Mouse (Mus musculus) embryonic facial prominence, embryonic 11.5 days (tissue): ENCODE measurements around the gene Kpna4. TPM values are rescaled to one million over a fixed set of nuclear protein-coding genes. Genes with fewer than 3 reads are reported as not detected.
A peak's percentile ranks its signal among the peaks of the same experiment; 100 is the strongest.

Experiments
- ATAC-seq: fragments of 200-750 bp; cut with Nextera tagmentation; replicated peaks from 2 replicates; pipeline ENCODE4 v1.8.0; 2017; ENCODE audit warnings: low read depth; ENCODE audit not compliant: insufficient number of reproducible peaks, low FRiP score, low TSS enrichment
- DNase-seq: peaks from one replicate; pipeline ENCODE4 v3.0.0-alpha.2; 2015; ENCODE audit warnings: low spot score
- H3K27ac ChIP-seq: fragments of 300-500 bp; sonication (generic); replicated peaks from 2 replicates; pipeline ENCODE4 v1.5.1; 2014; ENCODE audit warnings: mild to moderate bottlenecking, low read depth, low read length, control low read depth
- H3K27me3 ChIP-seq: fragments of 300-500 bp; sonication (generic); 2 replicates; pipeline ENCODE4 v1.6.1; 2014; ENCODE audit warnings: mild to moderate bottlenecking, low read length, moderate library complexity, mixed read lengths; ENCODE audit not compliant: control insufficient read depth, insufficient read depth
- H3K36me3 ChIP-seq: fragments of 300-500 bp; sonication (generic); replicated peaks from 2 replicates; pipeline ENCODE4 v1.6.1; 2014; ENCODE audit warnings: low read depth, mild to moderate bottlenecking, low read length, moderate library complexity, mixed read lengths; ENCODE audit not compliant: control insufficient read depth, insufficient read depth
- H3K4me1 ChIP-seq: fragments of 300-500 bp; sonication (generic); 2 replicates; pipeline ENCODE4 v1.6.1; 2014; ENCODE audit warnings: low read length, mixed read lengths; ENCODE audit not compliant: control insufficient read depth, insufficient read depth
- H3K4me2 ChIP-seq: fragments of 300-500 bp; sonication (generic); 2 replicates; pipeline ENCODE4 v1.6.1; 2014; ENCODE audit warnings: low read depth, mild to moderate bottlenecking, control low read depth, low read length, moderate library complexity
- H3K4me3 ChIP-seq: fragments of 300-500 bp; sonication (generic); 2 replicates; pipeline ENCODE4 v1.5.1; 2014; ENCODE audit warnings: low read depth, low read length, control low read depth
- H3K9ac ChIP-seq: fragments of 300-500 bp; sonication (generic); replicated peaks from 2 replicates; pipeline ENCODE4 v1.6.1; 2014; ENCODE audit warnings: mild to moderate bottlenecking, control low read depth, low read length
- H3K9me3 ChIP-seq: fragments of 300-500 bp; sonication (generic); replicated peaks from 2 replicates; pipeline ENCODE4 v1.6.1; 2016; ENCODE audit warnings: mild to moderate bottlenecking, low read length, inconsistent platforms, mixed read lengths; ENCODE audit not compliant: control insufficient read depth
- WGBS: fragments of 180-500 bp; shearing (Covaris S2); extraction: QIAGEN DNeasy Blood & Tissue Kit; methylation state at CpG from one replicate; pipeline ENCODE4 v1.1.7; 2014; 5-methylcytosine and 5-hydroxymethylcytosine counted together
- polyA plus RNA-seq: library from polyadenylated mRNA; unstranded; fragments of >200 nt; fragmentation: Nextera tagmentation; extraction: Ambion mirVana; gene quantifications from 2 replicates; pipeline ENCODE4 v1.2.1, GENCODE M21; 2014

Kpna4 gene
- polyA plus RNA-seq, 1 experiment from 2014 or later: 51.3 TPM

- Histone ChIP-seq H3K4me3 (no peak overlapping the region), H3K4me2 (no peak overlapping the region), H3K9me3 (no peaks in the 10 kb centered on the region), H3K27ac (no peak overlapping the region), H3K36me3 (no peaks in the 10 kb centered on the region; the same call in 1 of the 2 replicates), H3K9ac (no peak overlapping the region), H3K27me3 (no peaks in the 10 kb centered on the region), H3K4me1 (no peaks in the 10 kb centered on the region)
- WGBS: 93% methylated on average over 7 of the region's 7 CpGs
- DNase-seq: no peak
- no peak for ATAC-seq
Measured at GRCm38 (mm10) chr3:69094456-69094855, 32.5 kb downstream of the Kpna4 start.

GRCm38 (mm10) chr3:69064005-69064404 lies 62.9 kb downstream of the Kpna4 start:
- H3K4me1 ChIP-seq: no peaks in the 10 kb centered on the region
- no peak overlapping the region for H3K4me3 ChIP-seq
- no peak overlapping the region for H3K4me2 ChIP-seq
- no peaks in the 10 kb centered on the region for H3K9me3 ChIP-seq
- ATAC-seq: no peak
- H3K9ac ChIP-seq: no peak overlapping the region
- peak; percentile 67 for DNase-seq
- 62% methylated on average over 1 of the region's 1 CpGs for WGBS
- no peaks in the 10 kb centered on the region for H3K36me3 ChIP-seq
- no peak overlapping the region for H3K27ac ChIP-seq
- no peaks in the 10 kb centered on the region for H3K27me3 ChIP-seq

GRCm38 (mm10) chr3:69062764-69063163 lies 64.1 kb downstream of the Kpna4 start:
- Histone ChIP-seq H3K4me1 (no peaks in the 10 kb centered on the region), H3K9me3 (no peaks in the 10 kb centered on the region), H3K4me3 (no peak overlapping the region), H3K36me3 (no peaks in the 10 kb centered on the region), H3K27me3 (no peaks in the 10 kb centered on the region), H3K9ac (no peak overlapping the region), H3K4me2 (no peak overlapping the region), H3K27ac (no peak overlapping the region)
- ATAC-seq: no peak
- 96% methylated on average over 1 of the region's 1 CpGs for WGBS
- DNase-seq: no peak

- Histone ChIP-seq H3K36me3 (no peaks in the 10 kb centered on the region), H3K9me3 (no peaks in the 10 kb centered on the region)
- WGBS: 90% methylated on average over 4 of the region's 4 CpGs
Measured at GRCm38 (mm10) chr3:69060672-69061071, 66.2 kb downstream of the Kpna4 start.

GRCm38 (mm10) chr3:69055871-69056270 lies 71.0 kb downstream of the Kpna4 start:
- DNase-seq: no peak

More at GRCm38 (mm10) chr3:69060672-69061071, 66.2 kb downstream of the Kpna4 start:
- no peaks in the 10 kb centered on the region for H3K4me1 ChIP-seq
- H3K27ac ChIP-seq: no peak overlapping the region
- no peak overlapping the region for H3K9ac ChIP-seq
- DNase-seq: no peak
- no peak overlapping the region for H3K4me3 ChIP-seq
- ATAC-seq: no peak
- no peaks in the 10 kb centered on the region for H3K27me3 ChIP-seq
- H3K4me2 ChIP-seq: no peak overlapping the region

GRCm38 (mm10) chr3:69054760-69055432 lies 72.0 kb downstream of the Kpna4 start:
- Histone ChIP-seq H3K9me3 (no peaks in the 10 kb centered on the region), H3K9ac (no peak overlapping the region), H3K27me3 (no peaks in the 10 kb centered on the region), H3K4me2 (no peak overlapping the region), H3K27ac (no peak overlapping the region), H3K36me3 (no peaks in the 10 kb centered on the region), H3K4me3 (no peak overlapping the region), H3K4me1 (no peaks in the 10 kb centered on the region)
- 83% methylated on average over 7 of the region's 7 CpGs for WGBS
- no peak for DNase-seq
- no peak for ATAC-seq

More at GRCm38 (mm10) chr3:69055871-69056270, 71.0 kb downstream of the Kpna4 start:
- Histone ChIP-seq H3K27me3 (no peaks in the 10 kb centered on the region), H3K4me3 (no peak overlapping the region), H3K36me3 (no peaks in the 10 kb centered on the region), H3K4me1 (no peaks in the 10 kb centered on the region), H3K4me2 (no peak overlapping the region), H3K9ac (no peak overlapping the region), H3K9me3 (no peaks in the 10 kb centered on the region), H3K27ac (no peak overlapping the region)
- no peak for ATAC-seq
- WGBS: 89% methylated on average over 3 of the region's 3 CpGs

GRCm38 (mm10) chr3:69051894-69052293 lies 75.0 kb downstream of the Kpna4 start:
- Histone ChIP-seq H3K4me3 (no peak overlapping the region), H3K4me1 (no peaks in the 10 kb centered on the region), H3K27me3 (no peaks in the 10 kb centered on the region), H3K9ac (no peak overlapping the region), H3K27ac (no peak overlapping the region), H3K9me3 (no peaks in the 10 kb centered on the region), H3K4me2 (no peak overlapping the region), H3K36me3 (no peaks in the 10 kb centered on the region)
- WGBS: 92% methylated on average over 11 of the region's 11 CpGs
- DNase-seq (no peak), ATAC-seq (no peak)

GRCm38 (mm10) chr3:69049011-69049410 lies 77.9 kb downstream of the Kpna4 start:
- H3K9ac ChIP-seq: no peak overlapping the region
- no peaks in the 10 kb centered on the region for H3K36me3 ChIP-seq
- no peaks in the 10 kb centered on the region for H3K9me3 ChIP-seq
- WGBS: 72% methylated on average over 6 of the region's 6 CpGs
- ATAC-seq: no peak
- no peak overlapping the region for H3K27ac ChIP-seq
- no peaks in the 10 kb centered on the region for H3K4me1 ChIP-seq
- no peak for DNase-seq
- H3K4me2 ChIP-seq: no peak overlapping the region
- no peak overlapping the region for H3K4me3 ChIP-seq
- H3K27me3 ChIP-seq: no peaks in the 10 kb centered on the region
